Mouse (Mus musculus): Measurements from ENCODE around the gene Gm11549. TPM values are rescaled to one million over a fixed set of nuclear protein-coding genes. Genes with fewer than 3 reads are reported as not detected.

Gene Gm11549
- polyA plus RNA-seq (2012; rRNA removed) = 0.08 and 0.19 TPM in 2 replicates

- peak within 1 kb of the TSS; percentile 10; the same call in 1 of the 2 replicates for H3K4me3 ChIP-seq (ENCODE audit: control insufficient read depth, low read depth, low read length)
- H3K27me3 ChIP-seq (ENCODE audit: control insufficient read depth, insufficient read depth, low read length) = no peaks in the 10 kb centered on the region
- no peak within 1 kb of the TSS for H3K27ac ChIP-seq (ENCODE audit: control insufficient read depth, insufficient read depth, low read depth, low read length)
- no peaks in the 10 kb centered on the region; the same call in 1 of the 2 replicates for H3K4me1 ChIP-seq (ENCODE audit: control insufficient read depth, insufficient read depth, low read length)
- TF ChIP-seq CTCF (IDR thresholded peaks at IDR 0.05; ENCODE audit: control insufficient read depth, insufficient read depth, insufficient replicate concordance, low read depth, low read length) (no peak), POLR2A (IDR thresholded peaks at IDR 0.05; ENCODE audit: control insufficient read depth, low read depth, low read length) (no peak)
- no peaks in the 10 kb centered on the region for H3K36me3 ChIP-seq (ENCODE audit: control insufficient read depth, insufficient read depth, low read length)
These were observed at the start of gene Gm11549 for GRCm38 (mm10) chr3:36521073-36522060. TSS of gene Gm11549 (minus strand) at chr3:36521813.

DNA sequence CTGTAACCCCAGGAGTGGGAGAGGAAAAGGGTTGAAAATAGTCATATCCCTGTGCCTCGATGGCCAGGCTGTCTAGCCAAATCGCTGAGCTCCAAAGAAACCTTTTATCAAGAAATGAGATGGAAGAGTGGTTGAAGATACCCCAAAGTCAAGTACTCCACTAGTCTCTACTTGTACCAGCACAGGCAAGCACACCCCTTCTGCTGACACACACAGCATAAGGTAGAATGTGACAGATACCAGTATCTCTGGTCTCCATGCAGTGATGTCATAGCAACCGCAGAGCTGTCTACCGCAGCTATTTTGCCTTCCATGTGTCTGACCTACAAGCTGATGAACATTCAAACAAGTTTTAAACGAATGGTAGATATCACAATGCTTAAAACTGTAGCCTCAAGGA is 48.2 kb upstream of the Gm11549 start:
- Histone ChIP-seq H3K4me1 (ENCODE audit: control insufficient read depth, insufficient read depth, low read length) (peaks cover 3% of the 10 kb centered on the region; the same call in 1 of the 2 replicates), H3K27me3 (ENCODE audit: control insufficient read depth, insufficient read depth, low read length) (no peaks in the 10 kb centered on the region), H3K36me3 (ENCODE audit: control insufficient read depth, insufficient read depth, low read length) (peaks cover 1% of the 10 kb centered on the region; the same call in 1 of the 2 replicates), H3K27ac (ENCODE audit: control insufficient read depth, insufficient read depth, low read depth, low read length) (no peak overlapping the region), H3K4me3 (ENCODE audit: control insufficient read depth, low read depth, low read length) (no peak overlapping the region)
- TF ChIP-seq CTCF (IDR thresholded peaks at IDR 0.05; ENCODE audit: control insufficient read depth, insufficient read depth, insufficient replicate concordance, low read depth, low read length) (no peak), POLR2A (IDR thresholded peaks at IDR 0.05; ENCODE audit: control insufficient read depth, low read depth, low read length) (no peak)

DNA sequence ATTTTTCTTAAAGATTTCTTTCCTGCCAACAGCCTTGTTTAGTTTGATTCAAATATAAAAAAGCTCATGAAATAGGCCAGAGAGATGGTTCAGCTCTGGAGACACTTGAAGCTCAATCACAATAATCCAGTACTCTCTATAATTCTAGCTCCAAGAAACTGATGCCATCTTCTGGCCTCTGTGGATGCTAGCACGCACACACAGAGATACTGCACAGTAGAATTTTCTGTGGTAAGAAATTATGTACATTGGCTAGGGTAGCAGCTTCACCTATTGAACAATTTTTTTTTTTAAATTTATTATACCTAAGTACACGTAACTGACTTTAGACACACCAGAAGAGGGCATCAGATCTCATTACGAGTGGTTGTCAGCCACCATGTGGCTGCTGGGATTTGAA is 42.1 kb upstream of the Gm11549 start:
- Histone ChIP-seq H3K4me3 (ENCODE audit: control insufficient read depth, low read depth, low read length) (no peak overlapping the region), H3K4me1 (ENCODE audit: control insufficient read depth, insufficient read depth, low read length) (no peaks in the 10 kb centered on the region), H3K27me3 (ENCODE audit: control insufficient read depth, insufficient read depth, low read length) (no peaks in the 10 kb centered on the region), H3K27ac (ENCODE audit: control insufficient read depth, insufficient read depth, low read depth, low read length) (no peak overlapping the region), H3K36me3 (ENCODE audit: control insufficient read depth, insufficient read depth, low read length) (peaks cover 4% of the 10 kb centered on the region)
- no peak for TF ChIP-seq CTCF (IDR thresholded peaks at IDR 0.05; ENCODE audit: control insufficient read depth, insufficient read depth, insufficient replicate concordance, low read depth, low read length)
- no peak for TF ChIP-seq POLR2A (IDR thresholded peaks at IDR 0.05; ENCODE audit: control insufficient read depth, low read depth, low read length)

- TF ChIP-seq POLR2A (IDR thresholded peaks at IDR 0.05; ENCODE audit: control insufficient read depth, low read depth, low read length) (no peak), CTCF (IDR thresholded peaks at IDR 0.05; ENCODE audit: control insufficient read depth, insufficient read depth, insufficient replicate concordance, low read depth, low read length) (no peak)
- peaks cover 3% of the 10 kb centered on the region for H3K36me3 ChIP-seq (ENCODE audit: control insufficient read depth, insufficient read depth, low read length)
- H3K4me1 ChIP-seq (ENCODE audit: control insufficient read depth, insufficient read depth, low read length) = no peaks in the 10 kb centered on the region
- no peaks in the 10 kb centered on the region for H3K27me3 ChIP-seq (ENCODE audit: control insufficient read depth, insufficient read depth, low read length)
- H3K4me3 ChIP-seq (ENCODE audit: control insufficient read depth, low read depth, low read length) = no peak overlapping the region
- no peak overlapping the region for H3K27ac ChIP-seq (ENCODE audit: control insufficient read depth, insufficient read depth, low read depth, low read length)
These were observed 38.0 kb upstream of the Gm11549 start for GRCm38 (mm10) chr3:36559606-36560005.

- TF ChIP-seq CTCF (IDR thresholded peaks at IDR 0.05; ENCODE audit: control insufficient read depth, insufficient read depth, insufficient replicate concordance, low read depth, low read length) = no peak
- TF ChIP-seq POLR2A (IDR thresholded peaks at IDR 0.05; ENCODE audit: control insufficient read depth, low read depth, low read length) = no peak
- Histone ChIP-seq H3K27me3 (ENCODE audit: control insufficient read depth, insufficient read depth, low read length) (no peaks in the 10 kb centered on the region), H3K36me3 (ENCODE audit: control insufficient read depth, insufficient read depth, low read length) (peaks cover 1% of the 10 kb centered on the region; the same call in 1 of the 2 replicates), H3K4me1 (ENCODE audit: control insufficient read depth, insufficient read depth, low read length) (no peaks in the 10 kb centered on the region), H3K4me3 (ENCODE audit: control insufficient read depth, low read depth, low read length) (no peak overlapping the region), H3K27ac (ENCODE audit: control insufficient read depth, insufficient read depth, low read depth, low read length) (no peak overlapping the region)
These were observed 36.0 kb upstream of the Gm11549 start for GRCm38 (mm10) chr3:36557601-36558000.

DNA sequence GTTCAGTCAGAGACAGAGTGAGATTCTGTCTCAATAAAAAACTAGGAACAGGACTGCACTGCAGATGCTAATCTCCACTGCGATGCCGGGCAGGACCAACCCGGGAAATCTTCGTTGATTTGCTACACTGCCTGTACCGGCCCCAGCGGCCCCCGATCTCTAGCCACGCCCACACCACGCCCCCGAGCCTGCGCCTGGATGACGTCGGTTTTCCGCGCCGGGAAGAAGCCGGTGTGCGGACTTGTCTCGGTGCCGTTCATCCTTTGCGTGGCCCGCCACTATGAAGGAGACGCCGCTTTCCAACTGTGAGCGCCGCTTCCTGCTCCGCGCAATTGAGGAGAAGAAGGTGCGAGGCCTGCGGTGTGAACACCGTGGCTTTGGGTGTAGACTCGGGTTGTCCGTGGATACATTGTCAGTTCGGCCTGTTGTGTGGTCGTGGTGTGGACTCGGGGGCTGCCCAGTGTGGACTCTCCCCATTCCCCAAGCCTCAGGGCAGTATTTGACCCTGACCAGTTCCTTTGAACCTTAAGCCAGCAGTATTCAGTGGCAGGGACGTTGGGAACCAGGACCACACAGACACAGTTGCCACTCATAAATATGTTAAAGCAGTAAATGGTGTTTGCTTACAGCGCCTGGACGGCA is 30.9 kb upstream of the Gm11549 start, which contains the start of gene Exosc9:
Gene Exosc9, plus strand, starts transcription at position 201 of the 642 bp plus-strand sequence.
- H3K36me3 ChIP-seq (ENCODE audit: control insufficient read depth, insufficient read depth, low read length) = no peaks in the 10 kb centered on the region
- H3K4me1 ChIP-seq (ENCODE audit: control insufficient read depth, insufficient read depth, low read length) = peaks cover 7% of the 10 kb centered on the region
- peak within 1 kb of the TSS; percentile 98 for H3K4me3 ChIP-seq (ENCODE audit: control insufficient read depth, low read depth, low read length)
- no peaks in the 10 kb centered on the region for H3K27me3 ChIP-seq (ENCODE audit: control insufficient read depth, insufficient read depth, low read length)
- peak; percentile 91 for TF ChIP-seq POLR2A (IDR thresholded peaks at IDR 0.05; ENCODE audit: control insufficient read depth, low read depth, low read length)
- TF ChIP-seq CTCF (IDR thresholded peaks at IDR 0.05; ENCODE audit: control insufficient read depth, insufficient read depth, insufficient replicate concordance, low read depth, low read length) = no peak
- peak within 1 kb of the TSS; percentile 91 for H3K27ac ChIP-seq (ENCODE audit: control insufficient read depth, insufficient read depth, low read depth, low read length)
